8 mouse cellular contexts compared by ENCODE assay signal in genomic region chr9:69453066-69453900, GRCm38 (mm10). TPM values are rescaled to one million over a fixed set of nuclear protein-coding genes. Genes with fewer than 3 reads are reported as not detected.
A peak's percentile ranks its signal among the peaks of the same experiment; 100 is the strongest.
DNase-seq lines count a peak whose midpoint lies in the region; ATAC-seq and TF ChIP-seq lines count a peak whose summit lies in the region.

Gene Anxa2, plus strand, starts transcription at chr9:69453620.

- peak; percentile 95 for DNase-seq in 3T3-L1 (ENCODE audit: low read depth, low spot score)
- DNase-seq in neural tube, embryonic 11.5 days (ENCODE audit: low spot score), result peak; percentile 76
- DNase-seq in testis, postnatal 10 days (ENCODE audit: low spot score), result peak; percentile 94

- H3K9ac ChIP-seq in heart, embryonic 12.5 days, result peak within 1 kb of the TSS; percentile 86
- peak within 1 kb of the TSS; percentile 89 for H3K9ac ChIP-seq in kidney, embryonic 16.5 days (replicated peaks; ENCODE audit: low read length)
- H3K9ac ChIP-seq in liver, embryonic 16.5 days (ENCODE audit: low read depth, low read length), result peak within 1 kb of the TSS; percentile 67
- peak within 1 kb of the TSS; percentile 51 for H3K9ac ChIP-seq in neural tube, embryonic 11.5 days (ENCODE audit: low read length)

- peak; percentile 89 for TF ChIP-seq POLR2A in embryonic fibroblast, embryonic 13.5 days (IDR thresholded peaks at IDR 0.05; ENCODE audit: low read depth, low read length)

- H3K4me2 ChIP-seq in heart, embryonic 12.5 days, result peak within 1 kb of the TSS; percentile 75
- H3K4me2 ChIP-seq in kidney, embryonic 16.5 days (replicated peaks; ENCODE audit: low read depth, low read length), result peak within 1 kb of the TSS; percentile 73
- H3K4me2 ChIP-seq in liver, embryonic 16.5 days (ENCODE audit: low read depth, low read length), result peak within 1 kb of the TSS; percentile 39
- H3K4me2 ChIP-seq in neural tube, embryonic 11.5 days (ENCODE audit: low read depth), result peak within 1 kb of the TSS; percentile 52

- 11% methylated on average over 32 of the region's 37 CpGs for WGBS in heart, embryonic 12.5 days
- 4% methylated on average over 29 of the region's 37 CpGs for WGBS in kidney, embryonic 16.5 days
- 10% methylated on average over 37 of the region's 37 CpGs for WGBS in liver, embryonic 16.5 days (ENCODE audit: insufficient replicate concordance)
- 8% methylated on average over 33 of the region's 37 CpGs for WGBS in neural tube, embryonic 11.5 days

- 0 out of 2 replicates have a peak, but pooled peaks cover 3% of the 10 kb centered on the region for H3K36me3 ChIP-seq in heart, embryonic 12.5 days
- no peaks in the 10 kb centered on the region for H3K36me3 ChIP-seq in kidney, embryonic 16.5 days (ENCODE audit: insufficient read depth, low read length)
- no peaks in the 10 kb centered on the region for H3K36me3 ChIP-seq in liver, embryonic 16.5 days (ENCODE audit: control insufficient read depth, insufficient read depth)
- no peaks in the 10 kb centered on the region for H3K36me3 ChIP-seq in neural tube, embryonic 11.5 days (ENCODE audit: control insufficient read depth, insufficient read depth, low read length)

- peaks cover 17% of the 10 kb centered on the region for H3K4me1 ChIP-seq in embryonic fibroblast, embryonic 13.5 days (ENCODE audit: control insufficient read depth, insufficient read depth, low read length)
- H3K4me1 ChIP-seq in heart, embryonic 12.5 days (replicated peaks), result peaks cover 40% of the 10 kb centered on the region
- peaks cover 46% of the 10 kb centered on the region for H3K4me1 ChIP-seq in kidney, embryonic 16.5 days (ENCODE audit: insufficient read depth, low read length)
- H3K4me1 ChIP-seq in liver, embryonic 16.5 days (ENCODE audit: control insufficient read depth, low read depth, low read length), result peaks cover 10% of the 10 kb centered on the region
- H3K4me1 ChIP-seq in neural tube, embryonic 11.5 days (ENCODE audit: control insufficient read depth, insufficient read depth, low read length), result peaks cover 8% of the 10 kb centered on the region; the same call in 1 of the 2 replicates

- H3K9me3 ChIP-seq in heart, embryonic 12.5 days (replicated peaks), result no peaks in the 10 kb centered on the region
- no peaks in the 10 kb centered on the region for H3K9me3 ChIP-seq in kidney, embryonic 16.5 days (ENCODE audit: low read length)
- no peaks in the 10 kb centered on the region for H3K9me3 ChIP-seq in liver, embryonic 16.5 days (replicated peaks; ENCODE audit: control insufficient read depth, low read length)
- no peaks in the 10 kb centered on the region for H3K9me3 ChIP-seq in neural tube, embryonic 11.5 days (ENCODE audit: control insufficient read depth, low read length)

- ATAC-seq in activated CD4-positive, CD25-positive, alpha-beta regulatory T cell, adult 4 months, result peak; percentile 51
- peak; percentile 91 for ATAC-seq in heart, embryonic 12.5 days (ENCODE audit: insufficient number of reproducible peaks, low FRiP score)
- ATAC-seq in kidney, embryonic 16.5 days (ENCODE audit: low FRiP score, low TSS enrichment), result peak; percentile 90
- peak; percentile 93 for ATAC-seq in liver, embryonic 16.5 days (ENCODE audit: low read depth)
- ATAC-seq in neural tube, embryonic 11.5 days (ENCODE audit: insufficient read depth, low FRiP score, low TSS enrichment), result peak; percentile 48; the same call in 1 of the 2 replicates

- H3K4me3 ChIP-seq in embryonic fibroblast, embryonic 13.5 days (ENCODE audit: insufficient read depth, low read length), result peak within 1 kb of the TSS; percentile 70
- H3K4me3 ChIP-seq in heart, embryonic 12.5 days, result peak within 1 kb of the TSS; percentile 78
- peak within 1 kb of the TSS; percentile 74 for H3K4me3 ChIP-seq in kidney, embryonic 16.5 days (ENCODE audit: low read length)
- H3K4me3 ChIP-seq in liver, embryonic 16.5 days (ENCODE audit: low read depth, low read length), result peak within 1 kb of the TSS; percentile 57
- peak within 1 kb of the TSS; percentile 44 for H3K4me3 ChIP-seq in neural tube, embryonic 11.5 days (ENCODE audit: low read depth, low read length)

- no peak for TF ChIP-seq CTCF in embryonic fibroblast, embryonic 13.5 days (IDR thresholded peaks at IDR 0.05; ENCODE audit: borderline replicate concordance, insufficient read depth, low read length)

- H3K27me3 ChIP-seq in heart, embryonic 12.5 days (replicated peaks), result no peaks in the 10 kb centered on the region
- no peaks in the 10 kb centered on the region for H3K27me3 ChIP-seq in kidney, embryonic 16.5 days (ENCODE audit: insufficient read depth, low read length)
- H3K27me3 ChIP-seq in liver, embryonic 16.5 days (ENCODE audit: control insufficient read depth, insufficient read depth, low read depth, low read length), result peaks cover 4% of the 10 kb centered on the region; the same call in 1 of the 2 replicates
- H3K27me3 ChIP-seq in neural tube, embryonic 11.5 days (ENCODE audit: control insufficient read depth, insufficient read depth, low read length), result peaks cover 11% of the 10 kb centered on the region

- peak within 1 kb of the TSS; percentile 93 for H3K27ac ChIP-seq in embryonic fibroblast, embryonic 13.5 days (ENCODE audit: insufficient read depth, low read length)
- H3K27ac ChIP-seq in heart, embryonic 12.5 days (ENCODE audit: poor library complexity, severe bottlenecking), result peak within 1 kb of the TSS; percentile 94
- H3K27ac ChIP-seq in kidney, embryonic 16.5 days (ENCODE audit: low read length), result peak within 1 kb of the TSS; percentile 95
- peak within 1 kb of the TSS; percentile 80 for H3K27ac ChIP-seq in liver, embryonic 16.5 days (ENCODE audit: low read length)
- H3K27ac ChIP-seq in neural tube, embryonic 11.5 days (ENCODE audit: low read depth, low read length), result 0 out of 2 replicates have a peak within 1 kb of the TSS, but pooled peaks have one; percentile 41

RNA-seq across cellular contexts. Expression of gene Anxa2, which starts in this region (rescaled TPM):
- polyA plus RNA-seq in activated CD4-positive, CD25-positive, alpha-beta regulatory T cell, adult 4 months (2017; shearing (Covaris generic)), result 100 to 1,000 TPM; 237 to 239 TPM
- polyA plus RNA-seq in embryonic fibroblast, embryonic 13.5 days (2011; ENCODE audit: insufficient read length, low read depth, missing spikeins), result 1,213 and 1,412 TPM in 2 replicates
- polyA plus RNA-seq in heart, embryonic 12.5 days (2016; fragmentation: Nextera tagmentation; extraction: Ambion mirVana), result 378 and 387 TPM in 2 replicates
- polyA plus RNA-seq in kidney, embryonic 16.5 days (2015; fragmentation: Nextera tagmentation; extraction: Ambion mirVana), result 669 and 753 TPM in 2 replicates
- 185 and 198 TPM in 2 replicates for polyA plus RNA-seq in liver, embryonic 16.5 days (2015; fragmentation: Nextera tagmentation; extraction: Ambion mirVana)
- 167 and 179 TPM in 2 replicates for polyA plus RNA-seq in neural tube, embryonic 11.5 days (2014; fragmentation: Nextera tagmentation; extraction: Ambion mirVana)

Comparison
In these comparisons a context has a peak if more than half of its experiments do, and no peak if none do; other contexts are left out.
1. Peak in every context shown above with its lines: DNase-seq, ATAC-seq, H3K4me3 ChIP-seq and H3K27ac ChIP-seq.
2. H3K27ac ChIP-seq: peak in every context shown above with its lines; median percentile 95 in kidney, embryonic 16.5 days; 94 in heart, embryonic 12.5 days; 93 in embryonic fibroblast, embryonic 13.5 days; 80 in liver, embryonic 16.5 days; 41 in neural tube, embryonic 11.5 days.